Mouse (Mus musculus): Measurements from ENCODE around the gene Acss2.

GRCm38 (mm10) chr2:155552949-155553354 is 35.2 kb downstream of the Acss2 start:
- TF ChIP-seq GATA1 (IDR thresholded peaks at IDR 0.05; ENCODE audit: low read length) (no peak), TAL1 (IDR thresholded peaks at IDR 0.05; ENCODE audit: low read length) (no peak)

All from erythroblast, embryonic 14.5 days (primary cell).